Mouse (Mus musculus): ENCODE data around the gene Xylt1.

Gene Xylt1

DNA sequence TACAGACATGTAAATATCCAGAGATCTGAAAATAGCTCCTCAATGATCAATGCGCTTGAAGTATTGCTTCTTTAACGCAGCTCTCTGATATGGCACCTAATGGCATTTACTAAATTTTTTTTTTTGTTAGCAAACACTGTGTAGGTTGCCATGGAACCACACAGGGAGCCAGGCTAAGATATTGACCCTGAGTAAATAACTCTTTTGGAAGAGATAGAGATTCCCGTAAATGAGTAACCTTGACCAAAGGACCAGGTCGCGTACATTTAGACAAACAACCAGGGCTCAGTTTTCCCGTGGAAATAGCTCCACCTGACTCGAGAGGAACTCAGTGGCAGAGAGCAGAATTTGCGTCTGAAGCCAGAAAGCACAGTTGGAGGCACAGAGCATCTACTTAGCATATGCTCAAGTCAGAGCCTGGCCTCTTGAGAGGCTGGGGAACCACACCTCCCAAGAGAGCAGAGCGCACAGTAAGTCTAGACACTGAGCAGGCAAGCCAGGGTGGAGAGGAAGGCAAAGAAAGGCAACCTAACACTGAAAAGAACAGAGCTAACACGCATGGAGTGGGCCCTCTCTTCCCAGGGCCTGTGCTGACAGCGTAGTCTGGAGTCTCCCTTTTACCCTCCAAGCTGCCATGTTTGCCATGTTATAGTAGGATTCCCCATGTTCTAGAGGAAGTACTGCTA lies 232.2 kb downstream of the Xylt1 start:
- no peak for DNase-seq (ENCODE audit: low read depth, low spot score)

DNA sequence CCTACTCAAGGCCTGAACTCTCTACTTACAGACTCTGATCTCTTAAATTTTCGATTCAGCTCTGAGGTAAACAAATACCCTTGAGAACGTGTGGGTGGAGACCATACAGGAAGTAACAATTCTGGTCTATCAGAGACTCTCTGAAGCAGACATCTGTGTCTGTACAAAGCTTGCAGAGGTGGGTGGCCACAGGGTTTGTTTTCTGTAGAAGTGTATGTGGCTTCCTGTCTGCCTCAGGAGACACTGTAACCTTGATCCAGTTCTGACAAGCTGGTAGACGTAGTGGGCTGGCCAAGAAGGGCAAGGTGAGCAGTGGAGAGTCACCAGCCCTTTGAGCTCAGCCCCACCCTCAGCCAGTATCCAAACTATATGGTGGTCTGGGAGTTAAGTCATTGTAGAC lies 233.0 kb downstream of the Xylt1 start:
- no peak for DNase-seq (ENCODE audit: low read depth, low spot score)

DNA sequence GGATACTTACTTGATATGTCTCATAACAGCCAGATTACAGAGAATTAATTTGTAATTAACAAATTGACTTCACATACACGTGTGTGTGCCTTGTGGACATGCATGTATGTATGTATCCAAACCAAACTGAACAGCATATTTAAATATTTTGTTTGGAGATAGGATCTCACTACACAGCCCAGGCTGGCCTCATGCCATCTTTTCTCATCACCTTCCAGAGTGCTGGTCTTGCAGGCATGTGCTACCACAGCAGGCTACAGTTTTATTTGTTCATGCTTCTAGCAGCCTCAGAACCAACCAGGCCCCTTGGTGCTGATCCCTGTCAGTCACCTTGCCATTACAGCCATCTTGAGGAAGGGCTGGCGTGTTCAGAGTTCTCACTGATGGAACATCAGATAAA lies 233.6 kb downstream of the Xylt1 start:
- DNase-seq (ENCODE audit: low read depth, low spot score) = no peak

DNA sequence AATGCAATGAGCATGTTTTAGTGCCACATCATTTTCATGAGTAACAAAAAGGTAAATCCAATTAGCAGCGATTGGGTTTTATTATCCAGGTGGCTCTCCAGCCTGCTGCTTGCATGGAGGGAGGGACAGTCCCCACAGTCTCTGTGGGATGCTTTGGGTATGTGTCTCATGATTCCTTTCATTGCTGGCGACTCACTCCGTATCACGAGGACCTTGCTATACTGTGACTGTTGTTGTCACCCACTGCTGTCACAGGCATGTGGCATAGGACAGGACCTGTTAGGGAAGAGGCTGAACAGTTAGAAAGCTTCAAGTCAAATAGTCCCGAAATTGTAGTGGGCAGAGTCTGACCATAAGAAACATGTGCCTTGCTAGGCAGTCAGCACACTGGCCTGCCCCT lies 234.1 kb downstream of the Xylt1 start:
- no peak for DNase-seq (ENCODE audit: low read depth, low spot score)

DNA sequence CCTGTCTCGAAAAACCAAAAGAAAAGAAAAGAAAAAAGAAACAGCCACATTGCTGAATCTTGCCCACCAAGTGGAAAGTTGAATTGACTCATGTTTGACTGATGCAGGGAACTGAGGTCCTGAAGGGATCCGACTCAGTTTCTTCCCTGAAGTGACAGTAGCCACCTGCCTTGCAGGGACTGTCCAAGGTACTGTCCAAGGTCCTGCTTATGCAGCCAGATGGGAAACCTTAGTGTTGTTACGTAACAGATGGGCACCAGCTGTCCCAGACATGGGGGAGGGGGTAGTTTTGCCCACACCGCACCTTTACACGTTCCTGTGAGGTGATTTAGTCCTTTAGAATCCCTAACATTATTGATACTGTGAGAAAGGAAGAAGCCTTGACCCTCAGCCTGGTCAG lies 235.5 kb downstream of the Xylt1 start:
- no peak for DNase-seq (ENCODE audit: low read depth, low spot score)

DNA sequence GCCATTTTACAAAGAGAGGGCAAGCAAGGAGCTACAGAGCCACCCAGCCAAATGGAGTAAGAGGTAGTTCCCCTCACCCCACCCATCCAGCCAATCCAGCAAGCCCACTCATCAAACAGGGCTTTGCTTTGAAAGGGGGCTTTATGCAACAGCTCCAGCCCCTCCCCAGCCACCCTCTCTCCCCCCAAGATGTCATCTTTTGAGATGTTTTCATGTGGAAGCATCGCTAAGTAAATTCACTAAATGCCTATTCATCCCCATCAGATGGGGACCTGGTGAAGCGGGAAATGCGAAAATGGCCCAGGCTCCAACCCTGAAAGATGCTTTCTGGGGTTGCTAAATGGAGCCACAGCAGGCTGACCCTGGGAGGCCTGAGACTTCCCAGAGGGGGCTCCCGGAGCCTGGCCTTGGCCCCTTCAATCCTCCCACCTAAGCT lies 238.0 kb downstream of the Xylt1 start:
- no peak for DNase-seq (ENCODE audit: low read depth, low spot score)

DNA sequence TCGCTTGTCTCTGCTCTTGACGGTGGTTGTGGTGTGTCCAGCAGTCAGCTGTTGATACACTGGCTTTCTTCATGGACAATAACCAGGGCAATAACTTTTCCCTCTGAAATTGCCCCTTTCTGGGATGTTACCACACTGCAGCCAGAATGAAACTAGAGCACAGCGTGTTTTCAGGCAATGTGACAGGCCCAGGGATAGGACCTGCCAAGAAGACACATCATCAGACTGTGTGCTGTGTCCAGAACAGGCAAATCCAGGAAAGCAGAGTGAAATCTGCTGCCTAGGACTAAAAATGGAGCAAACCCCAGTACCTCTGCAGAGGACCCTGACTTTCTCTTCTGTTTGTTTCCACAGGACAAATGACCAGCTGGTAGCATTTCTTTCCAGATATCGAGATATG lies 240.8 kb downstream of the Xylt1 start:
- DNase-seq (ENCODE audit: low read depth, low spot score) = no peak

DNA sequence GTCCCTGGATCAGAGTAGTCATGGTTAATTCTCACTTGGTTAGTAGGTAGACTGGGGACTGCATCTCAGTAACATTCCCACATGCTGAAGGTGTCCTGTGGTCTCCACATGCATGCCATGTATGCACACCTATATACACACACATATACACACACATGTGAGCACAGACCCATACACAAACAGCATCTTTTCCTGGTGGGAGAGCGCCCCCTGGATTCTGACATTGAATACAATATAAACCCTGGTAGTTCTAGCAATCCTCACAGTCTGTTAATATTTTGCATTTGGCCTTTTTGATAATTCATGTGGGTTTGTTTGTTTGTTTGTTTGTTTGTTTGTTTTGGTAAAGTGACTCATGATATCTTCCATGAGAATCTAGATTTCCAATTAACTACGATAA lies 242.0 kb downstream of the Xylt1 start:
- DNase-seq (ENCODE audit: low read depth, low spot score) = no peak

DNA sequence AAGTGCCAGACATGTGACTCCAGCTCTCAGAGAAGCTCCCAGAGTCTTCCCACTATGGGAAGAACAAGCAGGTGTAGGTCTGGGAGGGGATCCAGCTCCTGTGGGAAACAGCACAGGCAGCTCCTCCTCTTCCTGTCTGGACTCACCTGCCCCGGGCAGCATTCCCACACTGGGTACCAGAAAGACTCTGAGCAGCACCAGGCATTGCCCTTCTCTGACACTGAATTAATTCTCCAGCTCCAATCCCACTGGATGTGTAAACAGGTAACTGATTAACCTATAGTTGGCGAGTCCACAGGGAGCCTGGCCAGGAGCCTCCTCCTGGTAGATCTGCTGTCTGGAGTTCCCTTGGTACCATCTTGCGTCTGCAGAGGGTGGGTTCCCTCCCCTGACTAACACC lies 248.0 kb downstream of the Xylt1 start:
- no peak for DNase-seq (ENCODE audit: low read depth, low spot score)

DNA sequence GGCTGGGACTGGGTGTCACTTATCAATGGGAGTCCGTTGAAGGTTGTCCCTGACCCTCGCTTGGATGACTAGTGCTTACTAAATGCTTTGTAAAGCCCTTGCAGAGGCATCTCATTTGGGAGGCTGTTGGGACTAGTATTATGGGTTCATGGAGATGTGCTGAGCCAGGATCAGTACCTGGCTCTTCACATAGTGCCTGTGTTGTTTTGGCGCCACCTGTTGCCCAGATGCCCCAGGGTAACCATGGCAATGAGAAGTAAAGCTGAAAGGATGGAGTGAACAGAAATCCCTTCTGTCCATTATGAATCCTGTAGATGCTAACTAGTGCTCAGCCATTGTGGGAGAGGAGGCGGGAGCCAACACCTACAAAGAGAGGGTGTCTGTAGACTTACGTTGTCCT lies 249.9 kb downstream of the Xylt1 start:
- DNase-seq (ENCODE audit: low read depth, low spot score) = no peak

DNA sequence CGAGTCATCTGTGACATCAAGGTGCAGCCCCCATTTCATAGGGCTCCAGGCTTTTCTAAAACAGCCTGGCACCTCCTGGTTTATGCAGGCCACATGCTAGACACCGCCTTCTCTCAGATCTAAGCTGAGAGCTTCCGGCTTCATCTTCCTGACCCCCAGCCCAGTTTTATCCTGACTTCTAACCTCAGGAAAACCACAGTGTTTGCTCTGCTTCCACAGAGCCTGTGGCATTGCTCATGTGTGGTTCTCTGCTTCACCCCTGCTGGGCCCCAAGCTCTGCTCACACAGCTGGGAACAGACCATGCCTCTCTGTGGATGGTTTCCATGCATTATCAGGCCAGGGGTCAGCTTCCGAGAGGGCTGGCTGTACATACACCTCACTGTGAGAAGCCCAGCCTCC lies 254.8 kb downstream of the Xylt1 start:
- no peak for DNase-seq (ENCODE audit: low read depth, low spot score)

DNA sequence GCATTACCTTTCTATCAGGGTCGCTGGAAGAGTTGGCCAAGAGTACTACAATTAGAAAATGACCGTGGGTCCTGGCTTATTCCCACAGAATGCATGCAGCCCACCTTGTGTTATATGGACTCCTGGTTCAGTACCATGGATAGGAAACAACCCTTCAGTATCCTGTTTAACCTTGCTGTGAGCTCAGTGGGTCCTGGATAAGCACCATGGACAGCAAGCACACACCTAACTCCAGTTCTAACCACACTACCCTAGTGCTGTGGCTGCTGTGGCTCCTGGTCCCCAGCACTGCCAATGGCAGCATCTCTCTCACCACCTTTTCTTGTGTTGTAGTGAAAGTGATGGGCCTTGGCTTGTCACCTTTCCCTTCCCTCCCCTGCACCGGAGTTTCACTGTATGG lies 255.9 kb downstream of the Xylt1 start:
- DNase-seq (ENCODE audit: low read depth, low spot score) = peak; percentile 31

DNA sequence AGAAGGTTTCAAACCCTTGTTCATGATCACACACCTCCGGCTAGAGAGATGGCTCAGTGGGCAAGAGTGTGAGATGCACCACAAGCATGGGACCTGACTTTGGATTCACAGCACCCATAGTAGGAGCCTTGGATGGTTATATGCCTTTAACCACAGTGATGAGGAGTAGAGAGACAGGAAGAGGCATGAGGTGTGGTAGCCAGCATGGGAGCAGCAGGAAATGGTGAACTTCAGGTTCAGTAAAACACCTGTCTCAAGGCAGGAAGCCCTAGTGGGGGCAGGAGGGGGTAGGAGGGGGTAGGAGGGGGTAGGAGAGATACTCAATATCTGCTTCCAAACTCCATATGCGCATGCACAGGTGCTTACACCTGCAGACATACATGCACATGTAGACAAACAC lies 257.2 kb downstream of the Xylt1 start:
- DNase-seq (ENCODE audit: low read depth, low spot score) = no peak

DNA sequence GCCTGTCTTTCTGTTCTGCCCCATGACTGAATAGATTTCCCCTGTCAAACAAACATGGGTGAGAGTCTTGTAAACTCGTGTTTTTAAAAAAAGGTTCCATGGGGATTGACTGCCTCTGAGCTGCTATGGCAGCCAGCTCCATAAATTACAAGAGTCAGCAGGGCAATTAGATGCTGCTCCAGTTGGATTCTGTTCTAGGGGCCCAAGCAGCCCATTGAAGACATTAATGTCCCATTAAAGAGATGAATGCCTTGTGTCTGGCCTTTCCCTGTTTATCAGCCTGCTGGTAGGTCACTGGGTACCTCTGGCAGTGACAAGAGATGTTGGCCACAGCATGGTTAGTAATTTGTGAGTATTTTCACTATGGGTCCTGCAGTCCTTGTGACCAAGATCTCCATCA lies 271.9 kb downstream of the Xylt1 start:
- DNase-seq (ENCODE audit: low read depth, low spot score) = no peak

DNA sequence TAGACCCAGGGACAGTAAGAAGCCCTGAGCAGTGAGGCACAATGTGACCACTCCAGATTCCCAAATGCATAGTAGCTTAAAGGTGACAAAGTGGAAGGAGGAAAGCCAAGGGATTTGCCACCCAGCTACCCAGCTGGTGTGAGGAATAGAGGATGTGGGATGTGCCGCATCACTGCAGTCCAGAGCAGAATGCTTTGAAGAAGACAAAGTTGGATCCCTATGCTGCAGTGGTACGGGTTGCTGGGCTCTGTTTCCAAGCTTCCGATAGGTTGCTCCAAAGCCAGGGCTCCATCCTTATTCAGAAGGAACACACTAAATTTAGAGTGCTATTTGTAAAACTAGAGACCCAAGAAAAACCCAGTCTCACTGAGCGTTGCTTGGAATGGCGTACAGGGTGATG lies 275.0 kb downstream of the Xylt1 start:
- DNase-seq (ENCODE audit: low read depth, low spot score) = no peak

DNA sequence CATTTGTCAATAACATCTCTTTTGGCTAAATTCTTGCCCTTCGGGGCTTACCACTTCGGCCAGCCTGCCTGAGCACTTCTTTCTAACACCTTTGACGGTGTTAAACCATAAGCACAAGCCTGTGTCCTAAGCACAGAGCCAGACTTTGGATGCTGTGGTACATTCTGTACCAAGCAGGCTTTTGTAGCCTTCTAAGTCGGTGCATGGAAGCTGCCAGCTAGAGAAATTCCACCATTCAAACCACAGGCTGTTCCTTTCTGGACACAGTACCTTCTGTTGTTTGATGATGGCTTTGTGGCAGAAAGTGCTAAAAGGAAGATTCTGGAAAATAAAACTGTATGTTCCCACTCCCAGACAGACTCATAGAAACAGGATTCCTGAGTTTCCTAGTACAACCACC lies 277.4 kb downstream of the Xylt1 start:
- DNase-seq (ENCODE audit: low read depth, low spot score) = no peak

DNA sequence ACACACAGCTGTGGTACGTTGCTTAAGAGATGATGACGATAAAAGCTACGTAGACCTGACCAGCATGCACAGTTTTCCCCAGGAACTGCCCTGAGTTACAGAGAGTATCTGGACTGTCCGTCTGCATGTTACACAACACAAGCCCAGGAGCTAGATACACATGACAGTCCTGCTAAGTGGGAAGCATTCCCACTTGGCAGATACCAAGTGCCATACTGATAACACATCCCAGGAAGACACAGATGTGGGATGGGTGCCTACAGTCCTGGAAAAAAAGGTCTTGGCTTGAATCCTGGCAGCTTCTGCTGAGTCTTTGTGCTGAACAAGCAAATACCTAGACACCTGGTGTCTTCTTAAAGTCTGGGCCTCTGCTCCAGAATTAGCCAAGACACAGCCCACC lies 278.0 kb downstream of the Xylt1 start:
- no peak for DNase-seq (ENCODE audit: low read depth, low spot score)

DNA sequence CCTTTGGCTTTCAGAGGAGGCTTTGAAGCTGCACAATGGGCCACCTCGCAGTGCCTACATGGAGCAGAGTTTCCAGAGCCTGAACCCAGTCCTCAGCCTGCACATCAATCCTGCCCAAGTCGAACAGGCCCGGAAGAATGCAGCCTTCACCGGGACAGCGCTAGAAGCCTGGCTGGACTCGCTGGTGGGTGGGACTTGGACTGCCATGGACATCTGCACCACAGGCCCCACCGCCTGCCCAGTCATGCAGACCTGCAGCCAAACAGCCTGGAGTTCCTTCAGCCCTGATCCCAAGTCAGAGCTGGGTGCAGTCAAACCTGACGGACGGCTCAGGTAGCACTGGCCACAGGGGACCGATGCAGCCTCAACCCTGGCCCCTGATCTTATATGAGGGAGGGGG lies 286.5 kb downstream of the Xylt1 start:
- DNase-seq (ENCODE audit: low read depth, low spot score) = no peak

DNA sequence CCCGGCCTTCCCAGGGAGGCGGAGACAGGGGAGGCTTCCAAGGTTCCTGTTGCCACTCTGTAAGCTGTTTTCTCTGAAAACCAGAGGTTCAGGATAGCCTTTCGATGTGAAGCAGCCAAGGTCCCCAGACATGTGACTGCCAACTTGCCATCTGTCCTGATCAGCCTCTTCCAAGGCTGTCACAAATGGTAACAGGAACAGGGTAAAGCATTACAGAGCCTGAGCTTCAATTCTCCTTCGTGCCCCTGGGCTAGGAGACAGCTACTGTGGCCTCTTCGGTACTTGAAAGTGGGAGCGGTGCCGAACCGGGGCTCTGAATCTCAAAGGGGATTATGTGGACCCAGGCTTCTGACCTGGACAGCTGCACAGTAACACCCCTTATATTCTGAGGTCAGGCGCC lies 287.4 kb downstream of the Xylt1 start:
- DNase-seq (ENCODE audit: low read depth, low spot score) = no peak

DNA sequence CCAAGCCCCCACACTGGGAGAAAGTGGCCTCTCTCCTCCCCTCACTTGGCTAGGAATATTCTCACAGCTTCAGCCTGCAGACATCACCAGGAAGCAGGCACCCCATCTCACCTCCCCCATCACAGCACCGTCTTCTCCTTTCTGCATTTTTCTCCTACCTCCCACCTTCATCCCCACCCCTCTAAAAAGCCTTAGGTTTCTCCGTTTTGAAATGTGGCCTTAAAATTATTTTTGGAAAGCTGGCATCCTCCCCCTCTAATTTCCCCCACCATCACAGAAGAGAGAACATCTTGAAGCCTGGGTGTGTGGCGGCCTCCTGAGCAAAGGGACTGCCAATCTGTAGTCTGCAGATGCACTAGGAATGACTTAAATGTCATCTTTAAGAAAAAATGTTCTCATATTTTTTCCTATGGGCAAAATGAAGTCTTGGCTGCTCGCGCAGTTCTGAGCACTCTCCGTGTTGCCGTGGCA lies 291.4 kb downstream of the Xylt1 start:
- DNase-seq (ENCODE audit: low read depth, low spot score) = no peak

DNA sequence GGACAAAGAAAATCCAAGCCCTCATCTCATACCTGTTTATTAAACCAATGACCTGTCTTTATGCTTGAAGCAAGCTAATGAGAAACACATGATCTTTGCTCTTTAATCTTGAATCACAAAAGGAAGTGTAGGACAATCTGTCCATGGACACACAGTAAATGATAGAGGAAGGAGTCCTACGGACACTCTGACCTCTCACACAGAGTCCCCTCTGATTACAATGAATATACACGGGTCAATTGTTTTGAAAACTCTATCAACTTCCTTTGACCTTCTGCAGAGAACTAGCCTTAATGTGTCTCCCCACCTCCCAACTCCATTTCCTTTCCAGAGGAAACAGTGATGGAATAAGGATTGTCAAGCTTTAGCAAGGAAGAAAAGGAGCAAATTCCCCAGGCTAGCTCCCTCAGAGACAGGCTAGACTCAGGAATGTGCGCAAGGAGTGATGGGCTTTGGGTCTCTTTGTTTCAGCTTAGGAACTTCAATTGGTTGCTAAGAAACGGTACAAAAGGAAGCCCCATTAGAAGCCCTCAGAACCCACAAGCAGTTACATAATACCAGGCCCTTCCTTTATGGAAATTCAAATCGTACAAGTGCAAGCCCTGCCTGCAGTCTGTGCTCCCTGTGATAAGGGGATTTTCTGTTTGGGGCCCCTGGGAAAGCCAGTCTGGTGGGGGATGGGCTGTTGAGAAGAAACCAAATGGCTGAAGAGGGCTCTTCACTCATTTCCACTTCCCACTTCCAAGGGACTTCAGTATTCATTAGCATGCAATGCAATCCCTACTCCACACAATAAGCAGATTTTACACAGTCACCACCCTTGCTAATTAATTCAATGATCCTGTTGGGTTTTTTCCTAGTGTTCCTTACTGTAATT lies 305.6 kb downstream of the Xylt1 start:
- peak; percentile 24 for DNase-seq (ENCODE audit: low read depth, low spot score)

DNA sequence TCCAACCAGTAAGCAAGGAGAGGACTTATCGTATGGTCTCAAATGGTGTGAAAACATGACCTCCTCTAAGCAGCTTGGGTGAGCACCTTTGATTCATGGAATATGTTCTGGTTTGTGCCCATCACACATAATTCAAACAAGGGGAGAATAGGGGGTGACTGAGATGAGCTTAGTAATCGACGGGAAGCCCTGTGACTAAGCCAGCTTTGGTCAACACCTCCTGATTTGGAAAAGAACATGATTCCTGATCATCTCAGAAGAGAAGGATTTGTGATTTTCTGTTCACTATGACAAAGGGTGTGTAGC lies 306.2 kb downstream of the Xylt1 start:
- DNase-seq (ENCODE audit: low read depth, low spot score) = no peak

DNA sequence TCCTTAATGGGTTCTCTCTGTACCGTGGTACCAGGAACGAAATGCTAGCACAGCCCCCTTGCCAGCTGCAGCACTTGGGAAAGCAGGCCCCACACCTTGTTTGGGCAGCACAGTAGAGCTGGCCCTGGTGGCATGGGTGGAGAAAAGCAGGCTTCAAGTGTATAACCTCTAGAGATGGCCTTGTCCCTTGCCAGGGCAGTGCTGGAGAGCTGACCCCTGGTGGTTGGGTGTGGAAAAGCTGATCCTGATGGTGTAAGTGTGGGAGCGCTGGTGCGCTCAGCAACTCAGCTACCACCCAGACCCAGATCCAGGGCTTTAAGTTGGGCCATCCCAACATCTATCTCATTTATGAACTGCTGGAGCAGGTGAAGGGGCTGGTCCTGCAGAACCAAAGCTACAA lies 314.8 kb downstream of the Xylt1 start:
- no peak for DNase-seq (ENCODE audit: low read depth, low spot score)

Measured in WW6 (cell line).